Mouse (Mus musculus): ENCODE results near the gene Atp5s.

- TF ChIP-seq CTCF (conservative IDR thresholded peaks at IDR 0.05; ENCODE audit: insufficient read depth, insufficient read length, low read depth, low read length) (no peak), POLR2A (IDR thresholded peaks at IDR 0.05; ENCODE audit: low read depth, low read length) (no peak)
Measured at GRCm38 (mm10) chr12:69756015-69756414, 31.3 kb downstream of the Atp5s start.
